Mouse (Mus musculus) kidney, postnatal 14 days (tissue): ENCODE measurements around the gene Gse1.
A peak's percentile ranks its signal among the peaks of the same experiment; 100 is the strongest.

Experiments
- DNase-seq: peaks from one replicate; pipeline ENCODE4 v3.0.0; 2022; ENCODE audit warnings: mixed read lengths

Gse1 gene

DNA sequence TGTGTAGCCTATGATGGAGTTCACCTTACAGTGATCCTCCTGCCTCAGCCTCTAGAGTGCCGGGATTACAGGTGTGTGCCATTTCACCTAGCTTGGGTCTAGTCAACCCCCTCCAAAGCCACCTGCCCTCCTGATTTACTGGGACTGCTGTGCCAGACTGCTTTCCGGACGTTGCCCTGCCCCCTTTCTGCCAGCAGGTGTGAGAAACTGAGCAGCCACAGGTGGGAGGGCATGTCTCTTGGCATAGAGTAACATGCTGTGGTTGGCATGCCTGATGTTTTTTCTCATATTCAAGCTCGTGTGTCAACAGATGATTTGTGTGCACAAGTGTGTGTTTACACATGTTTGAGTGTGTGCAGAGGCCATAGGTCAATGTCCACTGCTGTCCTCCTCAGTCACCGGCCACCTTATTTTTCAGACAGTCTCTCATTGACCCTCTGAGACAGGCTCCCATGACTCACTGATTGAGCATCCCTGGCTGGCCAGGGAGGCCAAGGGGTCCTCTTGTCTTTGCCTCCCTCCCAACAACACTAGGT lies 15.7 kb downstream of the Gse1 start:
- DNase-seq, result no peak

DNA sequence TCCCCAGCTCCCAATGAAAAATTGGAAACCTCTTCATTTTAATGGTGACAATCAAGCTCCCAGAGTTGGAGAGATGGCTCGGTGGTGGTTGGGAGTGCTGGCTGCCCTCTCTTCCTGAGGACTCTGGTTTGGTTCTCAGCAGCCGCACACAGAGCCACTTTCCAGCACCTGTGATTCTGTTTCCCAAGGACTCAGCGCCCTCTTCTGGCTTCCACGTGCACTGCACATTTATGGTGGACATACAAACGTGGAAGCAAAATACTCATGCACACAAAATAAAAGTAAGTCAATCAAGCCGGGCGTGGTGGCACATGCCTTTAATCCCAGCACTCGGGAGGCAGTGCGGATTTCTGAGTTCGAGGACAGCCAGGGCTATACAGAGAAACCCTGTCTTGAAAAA lies 16.3 kb downstream of the Gse1 start:
- no peak for DNase-seq

DNA sequence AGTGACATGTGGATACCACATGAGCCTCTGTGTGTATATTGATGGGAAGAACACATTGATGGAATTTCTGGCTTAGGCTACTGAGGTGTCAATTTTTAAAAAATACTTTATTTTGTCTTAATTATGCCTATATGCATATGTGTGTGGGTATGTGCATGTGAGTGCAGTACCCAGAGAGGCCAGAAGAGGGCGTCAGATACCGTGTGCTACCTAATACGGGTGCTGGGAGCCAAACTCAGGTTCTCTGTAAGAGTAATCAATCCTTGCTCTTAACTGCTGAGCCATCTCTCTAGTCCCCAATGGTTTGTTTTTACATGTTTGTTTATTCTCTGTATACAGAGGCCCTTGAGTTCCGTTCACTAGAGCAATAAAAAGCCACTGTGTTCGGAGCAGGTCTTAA lies 19.4 kb downstream of the Gse1 start:
- DNase-seq, result no peak

DNA sequence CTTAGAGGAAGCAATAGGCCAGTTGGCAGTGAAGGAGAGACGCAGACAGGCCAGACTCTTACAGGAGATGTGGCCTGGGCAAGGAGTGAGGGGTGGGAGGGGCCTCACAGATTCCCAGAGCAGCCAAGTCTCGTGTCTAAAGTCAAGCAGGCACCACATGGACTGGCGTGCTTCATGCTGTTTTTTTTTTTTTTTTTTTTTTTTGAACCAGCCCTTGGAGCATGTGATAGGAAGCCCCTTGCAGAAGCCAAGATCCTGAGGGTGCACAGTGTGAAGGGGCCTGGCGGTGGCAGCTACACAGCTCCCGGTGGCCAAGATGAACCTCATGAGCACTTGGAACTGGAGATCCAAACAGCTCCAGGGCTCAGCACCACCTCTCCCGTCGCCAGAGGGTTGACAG lies 19.8 kb downstream of the Gse1 start:
- DNase-seq, result no peak

DNA sequence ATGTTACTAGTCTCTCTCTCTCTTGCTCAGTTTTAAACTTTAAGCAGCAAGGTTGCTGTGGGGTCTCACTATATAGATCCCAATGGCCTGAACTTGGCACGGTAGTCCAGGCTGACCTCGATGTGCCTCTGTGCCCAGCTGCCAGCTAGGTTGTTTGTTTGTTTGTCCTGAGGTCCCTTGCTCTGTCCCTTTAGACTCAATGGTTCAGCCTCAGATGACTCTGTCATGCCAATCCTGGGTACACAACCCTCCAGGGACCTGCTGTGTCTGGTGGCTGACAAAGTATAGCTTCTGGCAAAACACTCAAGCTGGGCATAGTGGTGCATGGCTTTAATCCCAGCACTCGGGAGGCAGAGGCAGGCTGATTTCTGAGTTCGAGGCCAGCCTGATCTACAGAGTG lies 20.2 kb downstream of the Gse1 start:
- DNase-seq, result no peak

DNA sequence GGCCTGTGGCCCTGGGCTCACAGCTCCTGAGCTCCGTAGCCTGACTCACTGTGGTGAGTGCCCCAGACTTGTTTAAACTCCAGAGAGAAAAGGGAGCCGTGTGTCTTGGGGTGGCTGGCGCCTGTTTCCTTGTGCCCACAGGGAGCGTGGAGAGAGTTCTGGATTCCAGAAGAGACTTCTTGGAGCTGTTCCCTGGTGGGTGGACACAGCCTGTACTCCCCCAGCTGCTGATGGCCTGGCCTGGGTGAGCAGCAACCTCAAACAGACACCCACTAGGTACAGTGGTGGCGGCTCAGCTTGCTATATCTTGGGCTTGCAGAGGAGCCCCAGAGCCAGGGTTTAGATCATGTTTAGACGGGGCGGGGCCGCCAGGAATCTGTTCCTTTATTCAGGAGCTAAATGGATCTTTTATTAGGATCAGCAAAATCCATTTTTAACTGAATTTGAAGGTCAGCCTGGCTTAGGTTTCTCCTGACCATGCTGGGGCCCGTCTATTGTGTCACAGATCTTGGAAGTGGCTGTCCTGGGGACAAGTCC lies 21.6 kb downstream of the Gse1 start:
- DNase-seq, result no peak

DNA sequence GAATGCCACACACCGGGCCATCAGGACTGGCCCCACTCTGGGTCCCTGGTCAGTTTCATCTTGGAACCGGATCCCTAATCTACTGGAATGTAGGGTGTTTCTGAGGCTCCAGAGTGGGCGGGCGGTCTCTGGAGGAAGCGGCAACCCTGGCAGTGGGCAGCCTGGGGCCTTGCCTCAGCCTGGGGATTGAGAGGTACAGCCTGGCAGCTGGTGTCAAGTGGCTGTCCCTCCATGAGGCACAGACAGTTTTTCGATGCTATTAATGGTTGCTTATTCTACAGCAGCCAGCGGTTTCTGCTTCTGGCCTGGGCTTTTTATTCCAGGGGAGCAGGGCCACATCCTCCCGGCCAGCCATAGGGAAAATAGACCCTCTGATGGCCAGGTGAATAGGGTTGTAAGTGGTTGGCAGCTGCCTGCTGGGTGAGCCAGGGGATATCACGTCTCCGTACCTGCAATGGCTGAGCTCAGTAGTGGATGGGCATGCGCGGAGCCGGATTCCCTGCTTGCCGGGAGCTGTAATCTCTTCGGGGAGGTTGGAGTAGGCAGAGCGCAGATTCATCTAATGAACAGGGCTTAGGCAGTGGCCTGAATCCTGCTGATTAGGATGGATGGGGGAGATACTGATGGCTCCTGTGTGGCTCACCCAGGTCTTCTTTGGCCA lies 22.6 kb downstream of the Gse1 start:
- DNase-seq, result no peak

DNA sequence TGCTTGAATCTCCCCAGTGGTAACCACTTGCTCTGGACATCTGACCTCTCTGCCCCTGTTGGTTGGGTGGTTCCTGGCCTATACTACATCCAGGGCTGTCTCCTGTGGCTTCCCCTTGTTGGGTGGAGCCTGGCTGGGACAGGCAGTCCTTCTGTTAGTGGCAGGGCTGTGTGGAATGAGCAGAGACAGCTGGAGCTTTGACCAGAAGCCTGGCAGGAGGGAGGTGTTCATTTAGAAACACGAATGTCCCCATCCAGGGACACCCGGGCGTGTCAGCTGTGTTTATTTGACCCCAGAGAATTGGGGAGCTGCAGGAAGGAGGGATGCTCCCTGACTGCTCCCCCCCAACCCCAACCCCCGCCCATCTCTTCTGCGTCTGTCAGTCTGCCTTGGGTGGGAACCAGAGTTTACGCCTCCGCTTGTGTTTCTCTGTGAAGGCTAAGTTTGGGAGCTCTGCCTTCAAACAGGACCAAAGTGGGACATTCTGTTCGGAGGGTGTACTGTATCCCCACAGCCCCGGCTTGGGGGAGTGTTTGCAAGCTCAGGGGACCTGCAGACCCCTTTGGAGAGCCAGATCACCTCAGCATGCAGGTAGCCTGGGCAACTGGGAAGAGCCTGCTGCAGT lies 23.3 kb downstream of the Gse1 start:
- DNase-seq, result peak; percentile 49

DNA sequence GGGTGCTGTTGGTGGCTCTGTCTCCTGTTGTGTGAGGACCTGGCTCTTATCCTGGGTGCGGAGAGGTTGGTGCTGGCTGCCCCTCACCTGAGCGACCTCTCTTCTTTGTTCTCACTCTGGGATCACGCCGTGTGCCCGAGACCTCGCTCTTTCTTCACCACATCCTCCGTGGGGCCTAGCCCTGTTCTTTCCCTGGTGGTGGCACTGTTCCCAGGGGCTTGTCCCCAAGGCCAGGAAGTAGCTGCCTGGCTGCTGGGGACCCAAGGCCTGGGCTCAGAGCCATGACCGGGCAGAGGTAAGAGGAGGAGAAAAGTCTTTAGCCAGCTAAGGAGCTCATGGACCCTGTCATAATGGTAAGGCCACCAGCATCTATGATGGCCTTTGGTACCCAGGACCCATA lies 25.4 kb downstream of the Gse1 start:
- no peak for DNase-seq

DNA sequence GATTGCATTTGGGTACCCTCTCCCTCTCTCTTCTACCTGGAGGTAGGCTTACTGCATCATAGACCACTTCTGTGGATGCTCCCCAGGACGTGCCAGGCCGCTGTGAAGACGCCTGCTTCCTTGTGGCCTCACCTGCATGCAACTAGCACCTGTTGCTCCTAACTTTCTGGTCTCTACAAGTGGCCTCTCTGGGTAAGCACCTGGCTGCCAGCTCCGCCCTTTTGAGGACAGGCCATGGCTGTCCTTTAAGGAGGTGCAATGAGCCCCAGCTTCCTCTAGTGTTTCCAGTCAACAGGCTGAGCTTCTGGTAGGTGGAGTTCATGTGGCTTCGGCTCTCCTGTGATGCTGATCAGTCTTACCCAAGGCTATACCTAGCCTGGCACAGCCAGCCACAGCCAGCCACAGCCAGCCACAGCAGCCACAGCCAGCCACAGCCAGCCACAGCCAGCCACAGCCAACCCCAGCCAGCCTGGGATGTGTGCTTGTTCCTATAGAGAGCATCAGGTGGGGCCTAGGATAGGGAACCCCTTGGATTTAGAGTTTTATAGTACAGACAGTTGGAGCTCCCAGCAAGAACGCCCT lies 27.2 kb downstream of the Gse1 start:
- no peak for DNase-seq

DNA sequence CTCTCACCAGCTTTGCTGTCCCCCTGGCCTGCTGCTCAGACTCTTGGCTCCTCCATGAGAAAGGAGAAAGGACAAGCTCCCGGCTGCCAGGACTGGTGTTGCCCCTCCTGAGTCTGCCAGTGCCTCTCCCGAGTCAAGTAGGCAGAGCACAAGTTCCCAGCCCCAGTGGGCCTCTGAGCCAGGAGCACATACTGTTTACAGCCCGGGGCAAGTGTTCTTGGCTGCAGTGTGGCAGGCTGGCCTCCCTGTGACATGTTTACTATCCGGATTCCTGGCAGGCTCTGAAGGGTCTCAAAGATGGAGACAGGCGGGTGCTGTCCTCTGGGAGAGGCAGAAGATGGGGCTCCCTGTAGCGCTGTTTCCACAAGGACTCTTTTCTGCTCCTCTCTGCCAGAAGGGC lies 28.7 kb downstream of the Gse1 start:
- DNase-seq, result no peak

DNA sequence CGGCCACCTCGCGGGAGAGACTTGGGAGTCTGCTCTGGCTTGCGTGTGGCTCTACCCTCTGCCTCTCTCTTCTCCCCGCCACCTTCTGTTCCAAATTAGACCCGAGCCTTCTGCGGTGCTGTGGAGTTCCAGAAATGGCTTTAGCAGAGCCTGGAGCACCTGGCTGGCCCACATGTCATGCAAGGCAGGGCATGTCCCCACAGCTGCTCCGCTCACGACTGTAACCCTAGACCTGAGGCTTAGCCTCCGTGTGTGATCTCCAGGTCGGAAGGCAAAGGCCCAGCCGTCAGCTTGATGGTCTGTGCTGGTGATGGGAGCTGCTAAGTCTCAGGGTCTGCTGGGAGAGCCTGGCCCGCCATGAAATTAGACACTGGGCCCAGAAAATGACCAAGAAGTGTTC lies 30.9 kb downstream of the Gse1 start:
- DNase-seq, result no peak

DNA sequence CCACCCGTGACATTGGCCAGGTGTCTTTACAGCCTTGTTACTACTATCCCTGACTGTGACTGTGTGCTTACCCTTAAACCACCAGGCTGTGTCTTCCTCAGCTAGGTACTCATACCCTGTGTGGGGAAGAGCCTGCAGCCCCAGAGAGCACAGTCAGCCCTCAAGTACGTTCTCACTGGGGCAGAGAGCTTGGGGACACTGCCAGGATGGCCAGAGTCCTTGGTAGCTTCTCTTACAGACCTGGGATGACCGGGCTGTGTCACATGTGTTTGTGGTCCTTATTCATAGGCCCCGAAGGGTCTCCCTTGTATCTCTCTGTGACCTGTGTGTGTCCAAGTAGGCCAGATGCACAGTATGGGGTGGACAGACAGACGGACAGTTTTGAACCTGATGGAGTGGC lies 32.4 kb downstream of the Gse1 start:
- no peak for DNase-seq

DNA sequence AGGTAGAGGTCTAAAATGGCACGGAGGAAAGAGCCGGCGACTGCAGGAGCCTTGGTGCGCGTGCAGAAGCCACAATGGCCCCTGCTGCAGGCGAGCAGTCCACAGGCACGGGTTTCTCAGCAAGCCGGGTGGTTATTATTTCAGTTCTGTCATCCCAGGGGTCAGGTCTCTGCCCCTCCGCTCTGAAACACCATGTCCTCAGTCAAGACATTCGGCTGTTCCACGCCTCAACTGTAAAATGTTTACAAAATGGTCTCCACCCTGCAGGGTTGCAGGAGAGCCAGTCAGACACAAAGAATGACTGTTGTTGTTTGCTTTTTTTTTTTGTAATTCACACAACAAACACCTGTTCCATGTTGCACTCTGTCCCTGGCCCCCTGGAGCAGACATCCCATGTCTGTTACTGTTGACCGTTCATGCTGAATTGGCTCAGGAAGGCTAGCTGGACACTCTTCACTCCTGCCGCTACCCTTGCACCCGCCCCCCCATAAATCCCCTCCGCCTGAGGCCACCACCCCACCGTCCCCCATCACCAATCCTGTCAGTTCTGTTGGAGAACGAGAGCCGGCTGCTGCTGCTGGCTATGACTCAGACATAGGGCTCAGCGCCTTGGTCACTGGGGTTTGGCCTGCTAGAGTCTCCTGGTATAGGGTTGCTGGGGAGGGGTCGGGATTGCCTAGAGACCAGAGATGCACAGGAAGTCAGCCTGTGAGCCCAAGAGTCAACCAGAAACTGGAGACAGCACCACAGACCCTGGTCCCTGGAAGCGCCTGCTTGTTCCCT lies 33.3 kb downstream of the Gse1 start:
- DNase-seq, result peak; percentile 61

DNA sequence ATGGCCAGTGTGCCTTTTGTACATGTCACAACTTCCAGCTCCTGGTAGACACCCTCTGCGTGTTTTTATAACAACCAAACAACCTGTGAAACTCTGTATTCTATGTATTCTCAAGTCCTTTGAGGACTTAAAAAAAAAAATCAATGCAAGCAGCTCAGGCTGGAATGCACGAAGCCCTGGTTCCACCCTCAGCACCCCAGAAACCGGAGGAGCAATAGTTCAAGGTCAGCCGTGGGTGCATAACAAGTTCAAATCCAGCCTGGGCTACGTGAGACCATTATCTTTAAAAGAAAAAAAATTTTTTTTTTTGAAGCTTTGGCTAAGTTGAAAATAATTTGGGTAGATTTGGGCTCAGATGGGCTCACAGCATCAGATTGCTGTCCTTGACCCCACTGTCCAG lies 35.6 kb downstream of the Gse1 start:
- no peak for DNase-seq

DNA sequence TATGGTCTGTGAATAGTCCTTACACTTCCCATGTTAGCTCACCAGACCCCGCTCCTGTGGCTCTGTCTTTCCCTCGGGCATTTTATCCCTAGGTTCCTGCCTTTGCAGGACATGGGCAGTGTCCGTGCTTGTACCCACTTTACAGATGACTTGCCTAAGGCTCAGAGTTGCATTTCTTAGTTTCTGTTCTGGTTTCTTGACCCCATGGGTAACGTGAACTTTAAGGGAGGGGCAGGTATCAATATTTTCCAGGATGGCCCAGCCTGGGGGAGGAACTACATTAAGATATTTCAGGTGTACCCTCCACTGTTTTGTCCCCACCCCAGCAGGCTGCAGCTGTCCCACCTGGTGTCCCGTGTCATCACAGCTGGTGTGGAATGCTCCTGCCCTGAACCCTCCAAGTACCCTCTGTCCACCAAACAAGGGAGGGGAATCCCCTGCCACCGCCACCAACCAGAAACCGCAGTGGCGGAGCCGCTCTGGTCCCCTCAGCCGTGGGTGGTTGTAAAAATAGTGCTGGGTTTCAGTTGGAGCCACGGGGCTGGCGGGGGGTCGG lies 36.2 kb downstream of the Gse1 start:
- DNase-seq, result no peak

DNA sequence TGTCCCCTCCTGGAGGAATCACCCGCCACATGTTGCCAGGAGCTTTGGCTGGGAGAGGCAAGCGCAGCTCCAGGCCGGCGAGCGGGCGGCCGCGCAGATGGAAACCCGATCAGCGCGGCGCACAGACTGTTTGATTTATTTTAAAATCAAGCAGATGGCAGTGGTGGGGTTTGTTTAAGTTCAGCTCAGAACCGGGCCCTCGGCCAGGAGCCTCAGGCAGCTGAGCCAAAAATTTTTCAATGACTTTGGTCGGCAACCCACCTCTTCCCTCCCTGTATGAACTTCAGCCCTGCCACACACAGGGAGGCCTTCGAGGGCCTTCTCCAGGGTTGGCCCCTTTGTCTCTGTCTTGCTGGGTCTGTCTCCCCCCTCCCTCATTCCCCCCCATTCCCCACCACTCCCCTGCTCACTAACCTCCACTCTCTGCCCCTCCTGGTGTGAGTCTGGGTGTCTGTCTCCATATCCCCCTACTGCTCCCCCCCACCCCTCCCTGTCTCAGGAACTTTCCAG lies 36.7 kb downstream of the Gse1 start:
- peak; percentile 85 for DNase-seq

DNA sequence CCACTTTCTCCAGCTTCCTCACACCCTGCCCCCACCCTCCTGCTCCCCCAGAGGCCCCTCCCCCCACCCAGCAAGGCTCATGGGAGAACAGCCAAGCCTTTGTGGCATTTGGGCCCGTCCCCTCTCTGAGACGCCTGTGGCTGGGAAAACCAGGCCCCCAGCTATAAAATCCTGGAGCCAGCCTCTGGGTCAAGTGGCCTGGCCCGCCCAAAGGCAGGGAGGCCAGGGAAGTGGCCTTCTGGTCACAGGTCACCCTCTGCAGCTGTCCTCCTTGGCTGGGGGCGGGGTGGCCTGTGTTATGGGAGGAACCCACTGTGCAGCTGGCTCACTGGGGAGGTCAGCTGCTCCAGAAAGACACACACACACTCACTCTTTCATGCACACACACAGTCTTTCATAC lies 37.2 kb downstream of the Gse1 start:
- DNase-seq, result peak; percentile 89

DNA sequence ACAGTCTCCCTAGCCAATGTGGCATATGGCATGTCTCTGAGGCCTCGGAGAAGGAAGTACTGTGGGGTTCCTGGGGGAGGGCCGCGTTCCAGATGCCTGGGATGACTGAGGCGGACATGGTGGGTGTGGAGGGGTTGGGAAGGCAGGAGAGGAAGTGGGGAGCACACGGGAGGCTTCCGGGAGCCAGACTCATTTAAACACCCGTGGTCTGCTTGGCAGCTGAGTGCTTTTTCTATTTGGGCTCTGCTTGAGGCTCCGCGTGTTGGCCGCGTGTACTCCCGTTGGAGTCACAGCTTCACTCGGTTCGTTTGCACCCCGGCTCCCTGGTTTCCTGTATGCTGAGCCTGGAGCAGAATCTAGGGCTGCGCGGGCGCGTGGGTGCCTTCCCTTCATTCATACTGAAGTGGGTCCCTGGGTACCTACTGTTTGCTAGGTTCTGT lies 40.3 kb downstream of the Gse1 start:
- no peak for DNase-seq

DNA sequence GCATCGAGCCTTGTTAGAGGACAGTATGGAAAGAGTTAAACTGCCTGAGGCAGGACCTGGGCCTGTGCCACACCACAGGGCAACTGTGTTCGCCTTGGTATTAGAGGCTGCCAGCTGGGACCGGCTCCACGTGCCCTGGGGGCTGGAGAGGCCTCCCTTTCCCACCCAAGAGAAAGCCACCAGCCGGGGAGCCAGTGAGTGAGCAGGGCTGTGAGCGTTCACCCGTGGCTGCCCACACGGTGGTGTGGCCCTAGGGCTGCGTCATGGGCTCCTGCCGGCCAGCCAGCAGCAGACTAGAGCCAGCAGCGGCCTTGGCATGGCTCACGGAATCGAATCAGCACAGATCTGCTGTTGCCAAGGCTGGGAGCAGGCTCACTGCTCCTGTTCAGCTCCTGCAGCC lies 42.2 kb downstream of the Gse1 start:
- DNase-seq, result no peak

DNA sequence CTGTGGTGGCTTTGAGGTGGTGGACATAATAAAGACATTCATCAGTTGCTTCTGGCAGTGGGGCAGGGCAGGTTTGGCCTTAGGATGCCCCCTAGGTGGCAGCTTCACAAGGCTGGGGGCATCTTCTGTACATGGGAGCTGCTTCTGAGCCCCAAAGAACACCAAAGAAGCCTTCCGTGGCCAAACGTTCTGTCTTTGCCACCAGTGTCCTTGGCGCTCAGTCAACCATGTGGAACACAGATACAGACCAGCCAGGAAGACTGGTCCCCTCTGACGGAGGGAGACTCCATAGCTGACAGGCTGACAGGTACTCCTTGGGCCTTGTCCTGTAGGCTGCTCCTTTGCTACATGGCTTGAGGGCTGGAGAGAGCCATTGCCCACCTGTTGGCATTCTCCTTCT lies 45.2 kb downstream of the Gse1 start:
- no peak for DNase-seq

DNA sequence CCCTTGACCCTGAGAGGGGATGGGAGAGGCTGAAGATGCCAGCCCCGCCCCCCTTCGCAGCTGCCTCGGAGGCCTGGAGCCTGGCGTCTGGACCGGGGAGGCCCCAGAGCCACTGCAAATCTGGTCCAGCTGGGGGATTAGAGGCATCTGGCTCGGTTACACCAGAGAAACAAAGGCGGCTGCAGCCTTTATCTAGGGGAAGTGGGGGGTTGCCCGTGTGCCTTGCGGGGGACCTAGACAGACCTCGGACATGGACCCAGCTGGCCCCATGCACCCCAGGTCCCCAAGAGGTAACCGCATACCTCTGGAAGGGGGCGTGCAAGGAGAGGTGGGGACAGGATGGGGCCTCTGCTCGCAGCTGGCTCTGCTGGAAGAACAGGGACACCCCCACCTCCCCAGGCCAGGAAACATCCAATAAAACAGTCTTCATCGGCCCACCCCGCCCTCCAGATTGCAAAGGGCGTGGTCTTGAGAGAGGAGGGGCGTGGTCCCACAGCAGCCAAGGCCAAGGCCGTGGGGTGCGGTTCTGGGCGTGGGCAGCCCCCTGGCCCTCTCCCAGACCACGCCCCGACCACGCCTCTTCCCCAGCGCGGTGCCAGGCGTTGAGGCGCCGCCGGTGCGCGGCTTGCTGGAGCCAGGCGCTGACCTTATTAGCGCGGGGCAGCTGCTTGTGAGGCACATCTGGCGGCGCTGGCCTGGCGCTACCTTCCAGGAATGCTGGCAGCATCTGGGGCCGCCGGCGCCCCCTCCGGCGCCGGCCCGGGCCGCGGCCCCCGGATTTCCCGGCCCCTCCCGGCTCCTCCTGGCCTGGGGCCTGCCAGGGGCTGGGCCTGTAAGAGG lies 48.0 kb downstream of the Gse1 start:
- peak; percentile 93 for DNase-seq
